Mouse (Mus musculus) cortical plate, adult 2 months (tissue): ENCODE measurements around the gene Cenpf.

Source experiments
- CTCF ChIP-seq: fragments of 200-500 bp; IDR thresholded peaks from 2 replicates; pipeline ENCODE4 v1.5.1; 2011; ENCODE audit warnings: mild to moderate bottlenecking, control low read depth, low read length; ENCODE audit not compliant: insufficient read depth; ENCODE audit errors: extremely low read depth
- POLR2A ChIP-seq: fragments of 200-500 bp; IDR thresholded peaks from 2 replicates; pipeline ENCODE4 v1.6.1; 2011; ENCODE audit warnings: mild to moderate bottlenecking, low read length, control low read depth; ENCODE audit not compliant: insufficient read depth; ENCODE audit errors: extremely low read depth

- TF ChIP-seq CTCF, result no peak
- no peak for TF ChIP-seq POLR2A
These were observed 21.1 kb upstream of the Cenpf start for GRCm38 (mm10) chr1:189709001-189709400.
